Mouse (Mus musculus) brain, embryonic 18.5 days (tissue): ENCODE measurements around the gene Otulin.

Source experiments
- DNase-seq: peaks from one replicate; pipeline ENCODE4 v3.0.0-alpha.2; 2012; ENCODE audit warnings: low read depth, low spot score

Gene Otulin

GRCm38 (mm10) chr15:27630601-27631383 lies at the start of gene Otulin:
TSS of gene Otulin (minus strand) at chr15:27630693.
- DNase-seq, result peak; percentile 91

DNA sequence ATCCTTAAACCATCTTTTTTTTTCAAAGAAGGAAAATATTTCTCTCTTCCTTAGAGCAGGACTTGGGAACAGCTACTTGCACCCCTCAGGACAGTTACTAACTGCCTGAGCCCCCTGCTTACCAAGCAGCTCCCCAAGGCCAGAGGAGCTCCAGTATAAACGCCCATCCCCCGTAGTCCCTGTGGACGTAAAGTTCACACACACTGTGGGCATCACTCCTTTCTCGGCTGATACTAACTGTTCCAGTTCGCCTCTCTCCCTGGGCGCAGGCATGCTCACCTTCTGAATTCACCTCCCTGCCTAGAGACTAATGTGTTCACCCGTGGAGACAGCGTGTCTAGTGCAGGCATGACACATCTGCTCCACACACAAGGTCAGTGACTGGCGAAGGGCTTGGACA lies 48.0 kb upstream of the Otulin start:
- DNase-seq, result no peak

GRCm38 (mm10) chr15:27677801-27678200 lies 47.3 kb upstream of the Otulin start:
- DNase-seq, result no peak

DNA sequence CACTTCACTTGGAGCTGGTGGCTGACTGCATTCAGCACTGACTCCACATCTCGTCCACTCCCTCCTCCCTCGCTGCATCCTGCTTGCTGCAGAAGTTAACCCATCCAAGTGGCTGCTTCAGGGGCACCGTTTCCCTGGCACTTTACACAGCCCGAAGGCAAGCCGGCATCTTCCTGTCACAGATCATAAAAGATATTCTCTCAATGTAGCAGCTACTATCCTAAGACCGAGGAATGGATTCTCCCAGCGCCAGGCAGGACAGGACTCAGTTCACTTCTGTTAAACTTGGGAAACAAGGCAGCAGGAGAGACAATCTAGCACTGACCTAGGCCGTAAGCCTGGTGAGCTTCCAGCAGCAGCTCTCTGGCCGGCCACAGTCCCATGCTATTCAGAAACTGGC lies 45.7 kb upstream of the Otulin start:
- DNase-seq, result no peak

DNA sequence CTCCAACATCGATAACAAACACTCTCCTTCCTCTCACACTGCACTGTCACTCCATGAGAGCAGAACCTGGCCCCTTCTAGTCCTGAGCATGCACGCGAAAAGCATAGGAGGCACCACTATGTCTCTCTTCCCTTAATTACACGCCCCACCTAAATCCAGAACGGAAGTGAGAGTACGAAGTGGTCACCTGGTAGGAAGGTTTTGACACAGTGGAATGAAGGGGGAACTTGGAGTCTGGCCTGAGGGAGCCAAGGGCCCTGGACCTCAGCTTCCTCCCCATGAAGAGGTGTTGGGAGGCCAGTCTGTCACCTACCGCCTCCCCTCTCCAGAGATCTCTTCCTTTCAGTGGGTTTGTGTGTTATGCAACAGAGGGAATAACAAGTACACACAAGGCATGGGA lies 44.6 kb upstream of the Otulin start:
- DNase-seq, result no peak

GRCm38 (mm10) chr15:27674041-27674440 lies 43.5 kb upstream of the Otulin start:
- DNase-seq, result no peak

DNA sequence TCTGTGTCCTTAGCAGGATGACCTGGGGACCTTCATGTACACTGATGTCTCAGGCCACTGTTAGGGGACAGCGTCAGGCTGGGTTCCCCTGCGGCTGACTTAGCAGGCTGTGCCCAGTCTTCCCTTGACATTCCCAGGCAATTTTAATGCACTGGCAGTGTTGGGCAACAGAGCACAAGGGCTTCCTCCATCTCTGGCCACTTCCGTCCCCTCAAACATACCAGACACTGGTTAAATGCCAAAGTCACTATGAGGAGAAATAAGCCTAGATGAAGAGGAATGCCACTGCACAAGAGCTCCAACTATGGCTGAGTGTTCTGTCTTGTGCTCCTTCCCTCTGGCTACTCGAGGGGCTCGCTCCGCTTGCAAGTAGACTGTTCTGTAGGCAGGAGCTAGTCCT lies 42.7 kb upstream of the Otulin start:
- no peak for DNase-seq

GRCm38 (mm10) chr15:27672259-27672658 lies 41.8 kb upstream of the Otulin start:
- no peak for DNase-seq

DNA sequence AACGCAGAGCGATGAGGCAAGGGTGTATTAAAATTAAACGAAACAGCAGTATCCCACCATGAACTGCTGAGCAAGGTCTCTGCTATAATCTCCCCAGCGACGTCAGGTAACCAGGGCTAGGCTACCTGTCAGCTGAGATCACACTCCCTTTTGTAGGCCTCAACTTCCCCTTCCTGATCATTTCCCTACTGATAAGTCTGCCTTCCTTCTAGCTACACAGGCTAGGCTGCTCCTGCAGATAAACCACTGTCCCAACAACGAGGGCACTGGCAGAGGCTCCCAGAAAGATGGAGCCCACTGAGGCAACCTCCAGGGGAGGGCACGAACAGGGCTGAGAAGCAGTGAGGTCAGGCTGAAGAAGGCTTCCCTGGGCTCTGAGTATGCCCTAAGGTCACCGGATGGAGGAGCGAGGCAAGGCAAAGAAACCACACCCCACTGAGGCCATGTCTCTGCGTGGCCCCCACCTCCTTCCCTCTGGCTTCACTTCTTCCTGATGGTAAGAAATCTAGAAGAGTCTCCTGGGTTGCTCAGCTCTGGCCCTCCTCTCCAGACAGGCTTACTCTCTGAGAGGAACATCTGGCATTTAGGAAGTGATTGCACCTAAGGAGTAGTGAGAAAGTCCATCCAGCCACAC lies 41.2 kb upstream of the Otulin start:
- DNase-seq, result no peak

DNA sequence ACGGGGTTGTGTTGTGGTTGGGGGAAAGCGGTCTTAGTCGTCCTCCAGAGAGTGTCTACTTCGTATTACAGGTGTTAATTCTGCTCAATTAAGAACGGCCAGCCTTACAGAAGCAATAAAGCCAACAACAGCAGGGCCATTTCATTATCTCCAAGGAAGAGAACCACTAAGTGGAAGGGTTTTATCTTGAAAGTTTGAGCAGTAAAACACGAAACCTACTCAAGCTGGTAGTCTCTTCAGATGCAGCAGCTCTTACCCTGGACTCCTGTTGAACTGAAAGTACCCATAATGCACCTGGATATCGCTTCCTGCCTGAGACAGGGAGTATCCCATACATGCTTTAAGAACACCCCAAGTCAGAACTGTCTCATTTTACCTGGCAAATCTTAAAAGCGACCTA lies 40.2 kb upstream of the Otulin start:
- no peak for DNase-seq

DNA sequence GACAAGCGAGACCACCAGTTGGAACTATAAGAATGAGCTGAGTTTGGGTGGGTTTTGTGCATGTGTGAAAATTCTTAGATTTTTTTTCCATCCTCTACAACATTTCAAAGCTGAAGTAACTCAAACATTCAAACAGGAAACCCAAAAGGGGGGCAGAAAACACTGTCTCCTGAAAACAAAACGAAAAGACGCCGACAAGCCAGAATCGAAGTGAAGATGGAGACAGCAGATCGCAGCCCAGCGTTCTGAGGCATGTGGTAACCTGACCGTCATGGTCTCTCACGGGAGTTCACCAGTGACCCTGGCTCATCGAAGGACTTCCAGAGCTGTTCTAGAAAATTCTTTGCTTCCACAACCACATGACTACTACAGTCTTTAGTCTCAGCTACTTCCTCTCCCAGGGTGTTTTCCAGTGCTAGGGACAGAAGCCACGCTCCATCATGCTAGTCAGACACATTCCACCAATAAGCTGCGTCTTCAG lies 39.5 kb upstream of the Otulin start:
- DNase-seq, result no peak

- DNase-seq, result no peak
Observed at GRCm38 (mm10) chr15:27669276-27669675, 38.8 kb upstream of the Otulin start.

- no peak for DNase-seq
Observed at GRCm38 (mm10) chr15:27668557-27668956, 38.1 kb upstream of the Otulin start.

DNA sequence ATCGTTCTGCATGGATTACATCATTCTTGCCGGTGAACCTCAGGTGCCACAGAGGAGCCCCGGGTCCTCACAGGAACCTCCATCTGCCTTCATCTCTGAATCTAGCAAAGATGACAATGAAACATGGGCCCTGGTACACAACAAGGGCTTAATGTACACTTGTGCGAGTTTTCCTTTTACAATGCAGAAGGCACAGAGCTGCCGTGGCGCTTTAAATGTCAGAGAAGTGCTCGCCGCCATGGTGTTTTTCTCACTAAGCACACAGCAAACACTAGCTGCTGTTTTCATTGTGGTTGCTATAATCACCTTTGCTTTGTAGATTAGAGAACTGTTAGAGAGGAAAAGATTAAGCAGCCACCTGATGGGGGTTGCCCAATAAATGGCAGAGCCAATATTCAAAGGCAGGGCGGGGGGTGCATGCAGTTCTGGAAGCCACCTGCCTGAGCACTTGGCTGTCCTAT lies 37.5 kb upstream of the Otulin start:
- DNase-seq, result no peak

- DNase-seq, result no peak
Observed at GRCm38 (mm10) chr15:27666911-27667539, 36.5 kb upstream of the Otulin start.

DNA sequence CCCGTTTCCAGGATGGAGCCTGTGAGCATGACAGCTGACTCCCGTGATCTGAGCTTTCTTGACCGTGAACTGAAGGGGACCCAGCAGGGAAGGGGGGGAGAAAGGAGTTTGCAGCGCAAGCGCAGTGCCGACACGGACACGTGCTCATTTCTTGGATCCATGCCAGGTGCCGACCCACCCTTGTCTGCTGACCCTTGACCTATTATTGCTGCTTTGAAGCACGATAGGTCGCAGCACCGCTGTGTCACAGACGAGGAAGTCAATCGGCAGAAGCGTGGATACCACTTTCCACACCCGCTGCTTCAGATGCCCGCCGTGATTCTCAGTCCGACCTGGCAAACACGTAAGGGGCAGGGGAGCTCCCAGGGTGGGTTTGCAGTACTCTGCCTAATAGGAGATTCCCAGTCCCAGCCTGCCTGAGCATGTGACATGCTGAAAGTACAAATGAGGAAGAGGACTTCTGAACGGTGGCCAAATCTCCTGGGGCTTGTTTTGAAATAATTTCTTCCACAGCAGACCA lies 35.0 kb upstream of the Otulin start:
- DNase-seq, result no peak

- no peak for DNase-seq
Observed at GRCm38 (mm10) chr15:27664126-27664525, 33.6 kb upstream of the Otulin start.

- no peak for DNase-seq
Observed at GRCm38 (mm10) chr15:27662699-27663098, 32.2 kb upstream of the Otulin start.

GRCm38 (mm10) chr15:27661696-27662095 lies 31.2 kb upstream of the Otulin start:
- DNase-seq, result no peak

DNA sequence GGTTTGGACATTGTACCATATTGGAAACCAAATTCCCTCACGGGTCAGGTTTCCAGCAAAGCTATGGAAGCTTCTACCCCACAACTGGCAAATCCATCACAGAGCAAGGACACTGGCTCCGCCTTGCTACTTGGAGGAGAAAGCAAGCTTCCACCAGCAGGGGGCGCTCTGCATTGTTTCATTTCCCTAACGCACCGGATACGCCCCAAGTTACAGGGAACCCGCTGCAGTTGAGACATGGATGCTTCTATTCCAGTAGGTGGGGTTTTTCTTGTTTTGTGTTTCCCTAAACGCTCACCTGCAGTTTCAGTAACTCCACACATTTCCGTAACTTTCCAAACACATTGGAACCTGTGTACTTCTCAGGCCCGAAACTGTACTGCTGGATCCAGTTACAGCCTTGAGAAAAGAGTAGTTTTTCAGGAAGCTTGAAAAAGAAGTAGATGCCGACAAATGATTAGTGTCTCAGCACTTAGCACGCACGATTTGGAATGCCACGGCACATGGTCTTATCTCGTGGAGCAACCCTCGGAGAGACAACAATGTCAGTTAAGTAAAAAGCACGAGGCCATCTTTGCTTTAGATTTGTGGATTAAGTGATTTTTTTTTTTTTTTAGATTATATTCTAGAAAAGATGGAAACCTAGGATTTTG lies 29.2 kb upstream of the Otulin start:
- DNase-seq, result no peak

- no peak for DNase-seq
Observed at GRCm38 (mm10) chr15:27659143-27659542, 28.6 kb upstream of the Otulin start.

DNA sequence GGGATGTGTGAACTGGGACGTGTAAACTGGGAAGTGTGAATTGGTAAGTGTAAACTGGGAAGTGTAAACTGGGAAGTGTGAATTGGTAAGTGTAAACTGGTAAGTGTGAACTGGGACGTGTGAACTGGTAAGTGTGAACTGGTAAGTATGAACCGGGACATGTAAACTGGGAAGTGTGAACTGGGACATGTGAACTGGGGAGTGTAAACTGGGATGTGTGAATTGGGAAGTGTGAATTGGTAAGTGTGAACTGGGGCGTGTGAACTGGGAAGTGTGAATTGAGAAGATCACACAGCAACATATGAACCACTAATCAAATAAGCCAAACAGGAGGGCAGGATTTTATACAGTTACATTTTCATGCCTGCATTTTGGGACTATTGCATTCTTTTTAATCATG lies 27.9 kb upstream of the Otulin start:
- no peak for DNase-seq
